Mouse (Mus musculus) heart, adult 2 months (tissue): Measurements from ENCODE around the gene Colgalt2.

ENCODE experiments used
- CTCF ChIP-seq: fragments of 200-600 bp; IDR thresholded peaks from 2 replicates; pipeline ENCODE4 v1.8.1; 2022; ENCODE audit warnings: antibody characterized with exemption, mild to moderate bottlenecking, moderate library complexity
- EP300 ChIP-seq: fragments of 200-500 bp; IDR thresholded peaks from 2 replicates; pipeline ENCODE4 v1.6.1; 2011; ENCODE audit warnings: low read depth, low read length, control low read depth; ENCODE audit not compliant: insufficient read depth
- POLR2A ChIP-seq: fragments of 200-500 bp; IDR thresholded peaks from 2 replicates; pipeline ENCODE4 v1.6.1; 2011; ENCODE audit warnings: mild to moderate bottlenecking, low read depth, low read length, control low read depth; ENCODE audit not compliant: insufficient read depth

DNA sequence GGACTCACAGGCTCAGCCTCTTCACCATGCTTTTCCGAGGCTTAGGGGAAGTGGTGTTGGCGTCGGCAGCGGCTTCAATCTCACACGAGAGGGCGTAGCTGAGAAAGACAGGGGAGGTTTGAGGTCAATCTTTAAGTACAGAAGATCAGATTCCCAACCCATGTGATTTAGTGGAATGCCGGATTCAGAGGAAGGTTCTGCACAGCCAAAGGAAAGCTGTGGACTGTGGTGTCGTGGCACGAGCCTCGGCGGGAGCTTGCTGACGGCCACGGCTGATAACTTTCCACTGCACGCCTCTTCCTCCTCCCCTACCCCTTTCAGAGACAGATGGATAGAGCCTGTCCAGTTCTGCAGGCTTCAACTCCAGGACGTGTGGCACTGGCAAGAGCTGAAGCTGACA, 131.9 kb downstream of the Colgalt2 start:
- TF ChIP-seq EP300 = no peak
- peak; percentile 62 for TF ChIP-seq CTCF
- no peak for TF ChIP-seq POLR2A
